Mouse (Mus musculus): ENCODE results near the gene Hoxd3. TPM values are rescaled to one million over a fixed set of nuclear protein-coding genes. Genes with fewer than 3 reads are reported as not detected.

Gene Hoxd3
- polyA plus RNA-seq, 1 experiment from 2014 or later, result not detected

DNA sequence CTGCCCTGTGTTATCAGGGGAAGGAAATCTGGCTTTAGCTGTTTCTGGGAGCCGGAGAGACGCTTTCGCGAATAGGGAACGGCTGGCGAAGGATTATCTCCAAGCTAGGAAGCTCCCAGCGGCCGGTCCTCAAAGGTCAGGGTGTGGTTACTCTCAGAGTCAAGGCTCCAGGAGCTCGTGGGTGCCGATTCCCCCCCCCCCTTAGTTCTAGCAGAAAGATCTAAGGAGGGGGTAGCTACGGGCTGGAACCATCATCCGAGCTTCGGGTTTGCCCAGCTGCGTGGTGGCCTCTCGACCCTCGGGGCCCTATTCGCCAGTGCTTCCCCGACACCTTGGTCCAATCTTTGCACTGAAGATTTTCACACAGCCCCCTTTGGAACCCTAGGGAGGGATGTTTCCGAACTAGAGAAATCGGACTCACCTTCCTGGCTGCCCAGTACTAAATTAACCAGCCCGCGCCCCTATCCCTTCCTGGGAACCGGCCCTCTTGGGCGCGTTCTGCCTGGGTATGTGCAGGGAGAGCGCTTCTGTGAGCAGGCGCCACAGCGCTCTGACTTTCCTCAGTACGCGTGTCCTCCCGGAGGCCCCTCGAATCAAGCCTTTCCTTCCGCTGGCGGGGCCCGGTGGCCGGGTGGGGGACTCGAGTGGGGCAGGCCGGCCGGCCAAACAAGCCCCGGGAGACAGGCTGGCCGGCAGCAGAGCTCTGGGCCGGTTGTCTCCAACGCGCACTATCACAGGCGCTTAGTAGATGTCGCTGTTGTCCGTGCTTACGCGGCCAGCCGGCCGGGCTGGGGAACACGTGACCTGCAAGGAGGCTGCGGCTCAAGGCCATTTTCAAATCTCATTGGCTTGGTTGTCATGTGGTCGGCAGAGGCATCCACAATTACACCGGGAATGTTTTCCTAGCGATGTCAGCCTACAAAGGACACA is 20.4 kb upstream of the Hoxd3 start, which contains the start of gene Hoxd10:
Hoxd10 (plus strand) TSS at position 903 of the 930 bp plus-strand sequence.
- Histone ChIP-seq H3K4me2 (ENCODE audit: low read length) (no peak within 1 kb of the TSS), H3K4me3 (replicated peaks; ENCODE audit: low read length) (no peak within 1 kb of the TSS), H3K4me1 (replicated peaks; ENCODE audit: control insufficient read depth, insufficient read depth, low read length) (0 out of 2 replicates have a peak, but pooled peaks cover 2% of the 10 kb centered on the region), H3K36me3 (ENCODE audit: control insufficient read depth, insufficient read depth) (no peaks in the 10 kb centered on the region), H3K9me3 (ENCODE audit: control insufficient read depth, low read length) (no peaks in the 10 kb centered on the region), H3K27me3 (replicated peaks; ENCODE audit: control insufficient read depth, insufficient read depth, low read length) (peaks cover 86% of the 10 kb centered on the region), H3K27ac (ENCODE audit: low read length) (no peak within 1 kb of the TSS), H3K9ac (replicated peaks; ENCODE audit: low read depth, low read length) (no peak within 1 kb of the TSS)
- under 1% methylated on average over 52 of the region's 56 CpGs for WGBS
- ATAC-seq, result peak; percentile 31; the same call in 1 of the 2 replicates

DNA sequence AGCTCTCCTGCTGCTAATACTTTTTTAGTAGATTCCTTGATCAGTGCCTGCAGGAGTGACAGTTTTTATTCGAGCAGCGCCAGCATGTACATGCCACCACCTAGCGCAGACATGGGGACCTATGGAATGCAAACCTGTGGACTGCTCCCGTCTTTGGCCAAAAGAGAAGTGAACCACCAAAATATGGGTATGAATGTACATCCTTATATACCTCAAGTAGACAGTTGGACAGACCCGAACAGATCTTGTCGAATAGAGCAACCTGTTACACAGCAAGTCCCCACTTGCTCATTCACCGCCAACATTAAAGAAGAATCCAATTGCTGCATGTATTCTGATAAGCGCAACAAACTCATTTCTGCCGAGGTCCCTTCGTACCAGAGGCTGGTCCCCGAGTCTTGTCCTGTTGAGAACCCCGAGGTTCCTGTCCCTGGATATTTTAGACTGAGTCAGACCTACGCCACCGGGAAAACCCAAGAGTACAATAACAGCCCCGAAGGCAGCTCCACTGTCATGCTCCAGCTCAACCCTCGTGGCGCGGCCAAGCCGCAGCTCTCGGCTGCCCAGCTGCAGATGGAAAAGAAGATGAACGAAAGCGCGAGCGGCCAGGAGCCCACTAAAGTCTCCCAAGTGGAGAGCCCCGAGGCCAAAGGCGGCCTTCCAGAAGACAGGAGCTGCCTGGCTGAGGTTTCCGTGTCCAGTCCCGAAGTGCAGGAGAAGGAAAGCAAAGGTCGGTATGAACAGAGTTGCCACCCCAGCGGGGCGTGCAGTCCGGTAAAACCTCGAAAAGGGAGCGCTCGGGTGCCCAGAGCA is 19.5 kb upstream of the Hoxd3 start:
- Histone ChIP-seq H3K4me3 (replicated peaks; ENCODE audit: low read length) (no peak overlapping the region), H3K9ac (replicated peaks; ENCODE audit: low read depth, low read length) (no peak overlapping the region), H3K9me3 (ENCODE audit: control insufficient read depth, low read length) (no peaks in the 10 kb centered on the region), H3K27ac (ENCODE audit: low read length) (no peak overlapping the region), H3K4me2 (ENCODE audit: low read length) (no peak overlapping the region), H3K36me3 (ENCODE audit: control insufficient read depth, insufficient read depth) (no peaks in the 10 kb centered on the region), H3K4me1 (replicated peaks; ENCODE audit: control insufficient read depth, insufficient read depth, low read length) (0 out of 2 replicates have a peak, but pooled peaks cover 2% of the 10 kb centered on the region), H3K27me3 (replicated peaks; ENCODE audit: control insufficient read depth, insufficient read depth, low read length) (peaks cover 85% of the 10 kb centered on the region)
- WGBS, result 4% methylated on average over 35 of the region's 35 CpGs
- no peak for ATAC-seq

DNA sequence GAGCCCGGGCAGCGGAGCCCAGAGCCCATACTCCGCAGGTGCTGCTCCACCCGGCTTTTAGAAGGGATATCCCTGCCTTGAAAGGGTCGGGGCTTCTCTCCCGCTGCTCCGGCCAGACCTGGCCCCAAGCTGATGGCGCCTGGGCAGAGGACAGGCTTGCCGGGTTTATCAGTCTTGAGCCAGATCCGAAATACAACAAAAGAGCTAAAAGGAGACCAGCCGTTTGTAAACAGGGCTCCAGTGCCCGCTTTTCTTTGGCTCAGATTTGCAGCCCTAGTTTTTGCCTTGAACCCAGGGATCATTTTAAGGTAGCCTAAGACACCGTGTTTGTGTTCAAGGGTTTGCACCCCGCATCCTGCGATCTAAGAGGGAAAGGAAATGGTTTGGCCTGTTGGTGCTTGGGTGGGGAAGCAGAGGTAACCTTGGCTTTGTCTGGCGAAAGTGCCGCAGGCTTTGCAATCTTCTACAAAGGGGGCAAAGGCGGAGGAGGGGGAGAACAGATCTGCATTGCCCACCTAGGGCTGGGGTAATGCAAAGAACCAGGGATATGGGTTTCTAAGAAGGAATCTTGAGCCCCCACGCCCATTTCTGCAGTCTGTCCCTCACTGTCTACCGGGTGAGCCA is 18.8 kb upstream of the Hoxd3 start:
- WGBS, result 1% methylated on average over 20 of the region's 20 CpGs
- Histone ChIP-seq H3K27ac (ENCODE audit: low read length) (no peak overlapping the region), H3K27me3 (replicated peaks; ENCODE audit: control insufficient read depth, insufficient read depth, low read length) (peaks cover 85% of the 10 kb centered on the region), H3K9ac (replicated peaks; ENCODE audit: low read depth, low read length) (no peak overlapping the region), H3K36me3 (ENCODE audit: control insufficient read depth, insufficient read depth) (no peaks in the 10 kb centered on the region), H3K9me3 (ENCODE audit: control insufficient read depth, low read length) (no peaks in the 10 kb centered on the region), H3K4me1 (replicated peaks; ENCODE audit: control insufficient read depth, insufficient read depth, low read length) (peaks cover 7% of the 10 kb centered on the region), H3K4me3 (replicated peaks; ENCODE audit: low read length) (no peak overlapping the region), H3K4me2 (ENCODE audit: low read length) (no peak overlapping the region)
- ATAC-seq, result no peak

DNA sequence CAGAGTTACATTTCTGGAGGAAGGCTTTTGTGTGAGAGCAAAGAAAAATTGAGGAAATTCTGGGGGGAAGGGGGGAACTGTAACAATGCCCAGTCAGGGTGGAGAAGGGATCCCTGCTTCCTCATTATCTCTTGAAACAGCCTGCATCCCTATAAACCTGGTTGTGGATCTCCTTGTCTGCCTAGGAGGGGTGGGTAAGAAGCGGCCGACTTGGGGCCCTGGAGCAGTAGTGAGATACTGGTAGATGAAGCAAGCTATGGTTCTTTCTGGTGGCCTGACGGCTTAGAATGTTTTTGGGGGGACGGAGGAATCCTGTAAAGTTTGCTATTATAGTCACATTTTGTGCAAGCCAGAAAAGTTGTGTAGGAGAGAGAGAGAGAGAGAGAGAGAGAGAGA is 18.3 kb upstream of the Hoxd3 start:
- no peak for ATAC-seq

DNA sequence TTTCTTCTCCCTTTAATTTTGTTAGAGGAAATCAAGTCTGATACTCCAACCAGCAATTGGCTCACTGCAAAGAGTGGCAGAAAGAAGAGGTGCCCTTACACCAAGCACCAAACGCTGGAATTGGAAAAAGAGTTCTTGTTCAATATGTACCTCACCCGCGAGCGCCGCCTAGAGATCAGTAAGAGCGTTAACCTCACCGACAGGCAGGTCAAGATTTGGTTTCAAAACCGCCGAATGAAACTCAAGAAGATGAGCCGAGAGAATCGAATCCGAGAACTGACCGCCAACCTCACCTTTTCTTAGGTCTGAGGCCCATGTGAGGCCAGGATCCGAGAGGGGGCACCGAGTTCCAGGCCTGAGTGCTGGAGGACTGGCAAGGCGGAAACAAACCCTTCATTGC is 17.7 kb upstream of the Hoxd3 start:
- peaks cover 86% of the 10 kb centered on the region for H3K27me3 ChIP-seq (replicated peaks; ENCODE audit: control insufficient read depth, insufficient read depth, low read length)
- no peaks in the 10 kb centered on the region for H3K9me3 ChIP-seq (ENCODE audit: control insufficient read depth, low read length)
- H3K4me1 ChIP-seq (replicated peaks; ENCODE audit: control insufficient read depth, insufficient read depth, low read length), result peaks cover 13% of the 10 kb centered on the region
- no peak overlapping the region for H3K4me3 ChIP-seq (replicated peaks; ENCODE audit: low read length)
- under 1% methylated on average over 16 of the region's 16 CpGs for whole genome bisulfite sequencing
- ATAC-seq, result no peak
- no peak overlapping the region for H3K4me2 ChIP-seq (ENCODE audit: low read length)
- no peak overlapping the region for H3K9ac ChIP-seq (replicated peaks; ENCODE audit: low read depth, low read length)
- no peaks in the 10 kb centered on the region for H3K36me3 ChIP-seq (ENCODE audit: control insufficient read depth, insufficient read depth)
- H3K27ac ChIP-seq (ENCODE audit: low read length), result no peak overlapping the region

More for the DNA sequence above, 18.3 kb upstream of the Hoxd3 start:
- H3K4me1 ChIP-seq (replicated peaks; ENCODE audit: control insufficient read depth, insufficient read depth, low read length), result peaks cover 12% of the 10 kb centered on the region
- no peak overlapping the region for H3K9ac ChIP-seq (replicated peaks; ENCODE audit: low read depth, low read length)
- WGBS, result 3% methylated on average over 4 of the region's 4 CpGs
- H3K36me3 ChIP-seq (ENCODE audit: control insufficient read depth, insufficient read depth), result no peaks in the 10 kb centered on the region
- H3K9me3 ChIP-seq (ENCODE audit: control insufficient read depth, low read length), result no peaks in the 10 kb centered on the region
- H3K27ac ChIP-seq (ENCODE audit: low read length), result no peak overlapping the region
- H3K27me3 ChIP-seq (replicated peaks; ENCODE audit: control insufficient read depth, insufficient read depth, low read length), result peaks cover 83% of the 10 kb centered on the region
- no peak overlapping the region for H3K4me2 ChIP-seq (ENCODE audit: low read length)
- H3K4me3 ChIP-seq (replicated peaks; ENCODE audit: low read length), result no peak overlapping the region

DNA sequence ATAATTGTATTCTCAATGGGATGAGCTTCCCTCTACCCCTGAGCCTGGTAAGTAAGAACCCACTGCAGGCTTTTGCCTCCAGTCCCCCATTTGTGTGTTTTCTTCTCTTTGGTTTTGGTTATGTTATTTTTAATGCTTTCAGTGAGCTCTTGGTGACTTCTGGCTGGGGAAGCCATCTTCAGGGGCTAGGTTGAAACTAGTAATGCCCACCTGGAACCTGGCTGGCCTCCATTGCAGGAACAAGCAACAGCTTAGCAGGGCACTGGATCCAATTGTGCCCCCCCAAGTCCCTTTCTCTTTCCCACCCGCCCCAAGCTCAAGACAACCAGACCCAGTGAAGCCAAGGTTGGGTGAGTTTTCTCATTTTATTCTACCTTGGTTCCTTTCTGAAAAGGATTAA is 16.3 kb upstream of the Hoxd3 start:
- 6% methylated on average over 1 of the region's 1 CpGs for WGBS
- no peak for ATAC-seq
- no peak overlapping the region for H3K9ac ChIP-seq (replicated peaks; ENCODE audit: low read depth, low read length)
- H3K9me3 ChIP-seq (ENCODE audit: control insufficient read depth, low read length), result no peaks in the 10 kb centered on the region
- peaks cover 90% of the 10 kb centered on the region for H3K27me3 ChIP-seq (replicated peaks; ENCODE audit: control insufficient read depth, insufficient read depth, low read length)
- no peak overlapping the region for H3K4me3 ChIP-seq (replicated peaks; ENCODE audit: low read length)
- H3K4me1 ChIP-seq (replicated peaks; ENCODE audit: control insufficient read depth, insufficient read depth, low read length), result peaks cover 13% of the 10 kb centered on the region
- no peak overlapping the region for H3K27ac ChIP-seq (ENCODE audit: low read length)
- H3K36me3 ChIP-seq (ENCODE audit: control insufficient read depth, insufficient read depth), result no peaks in the 10 kb centered on the region
- no peak overlapping the region for H3K4me2 ChIP-seq (ENCODE audit: low read length)

DNA sequence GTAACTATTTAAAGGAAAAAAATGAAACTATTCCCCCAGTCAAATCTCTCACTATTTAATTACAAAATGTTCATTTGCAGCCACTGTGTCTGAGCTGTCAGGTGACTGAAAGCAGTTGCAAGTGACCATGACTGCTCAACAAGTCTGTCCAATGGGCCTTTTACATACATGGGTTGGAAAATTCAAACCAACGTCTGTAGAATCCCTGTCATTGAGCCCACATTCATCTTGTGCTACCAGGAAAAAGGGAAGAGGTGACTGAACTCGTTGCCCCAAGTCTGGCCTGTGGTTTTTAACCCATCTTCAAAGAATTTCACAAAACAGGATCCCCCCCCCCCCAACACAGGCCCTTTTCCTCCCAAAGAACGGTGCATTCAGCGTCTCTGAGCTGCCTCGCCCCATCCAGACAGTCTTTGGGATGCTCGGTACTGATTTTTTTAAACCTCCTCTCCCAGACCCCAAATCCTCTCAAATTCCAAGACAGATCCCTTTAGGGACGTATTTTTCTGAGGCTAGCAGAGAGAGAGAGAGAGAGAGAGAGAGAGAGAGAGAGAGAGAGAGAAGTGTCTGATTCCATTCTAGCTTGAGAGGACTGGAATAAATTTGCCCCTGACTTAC is 15.8 kb upstream of the Hoxd3 start:
- H3K4me3 ChIP-seq (replicated peaks; ENCODE audit: low read length), result no peak overlapping the region
- H3K4me1 ChIP-seq (replicated peaks; ENCODE audit: control insufficient read depth, insufficient read depth, low read length), result peaks cover 13% of the 10 kb centered on the region
- H3K27me3 ChIP-seq (replicated peaks; ENCODE audit: control insufficient read depth, insufficient read depth, low read length), result peaks cover 94% of the 10 kb centered on the region
- no peak for ATAC-seq
- H3K36me3 ChIP-seq (ENCODE audit: control insufficient read depth, insufficient read depth), result no peaks in the 10 kb centered on the region
- no peaks in the 10 kb centered on the region for H3K9me3 ChIP-seq (ENCODE audit: control insufficient read depth, low read length)
- no peak overlapping the region for H3K4me2 ChIP-seq (ENCODE audit: low read length)
- H3K9ac ChIP-seq (replicated peaks; ENCODE audit: low read depth, low read length), result no peak overlapping the region
- WGBS, result 0% methylated on average over 7 of the region's 7 CpGs
- H3K27ac ChIP-seq (ENCODE audit: low read length), result no peak overlapping the region

DNA sequence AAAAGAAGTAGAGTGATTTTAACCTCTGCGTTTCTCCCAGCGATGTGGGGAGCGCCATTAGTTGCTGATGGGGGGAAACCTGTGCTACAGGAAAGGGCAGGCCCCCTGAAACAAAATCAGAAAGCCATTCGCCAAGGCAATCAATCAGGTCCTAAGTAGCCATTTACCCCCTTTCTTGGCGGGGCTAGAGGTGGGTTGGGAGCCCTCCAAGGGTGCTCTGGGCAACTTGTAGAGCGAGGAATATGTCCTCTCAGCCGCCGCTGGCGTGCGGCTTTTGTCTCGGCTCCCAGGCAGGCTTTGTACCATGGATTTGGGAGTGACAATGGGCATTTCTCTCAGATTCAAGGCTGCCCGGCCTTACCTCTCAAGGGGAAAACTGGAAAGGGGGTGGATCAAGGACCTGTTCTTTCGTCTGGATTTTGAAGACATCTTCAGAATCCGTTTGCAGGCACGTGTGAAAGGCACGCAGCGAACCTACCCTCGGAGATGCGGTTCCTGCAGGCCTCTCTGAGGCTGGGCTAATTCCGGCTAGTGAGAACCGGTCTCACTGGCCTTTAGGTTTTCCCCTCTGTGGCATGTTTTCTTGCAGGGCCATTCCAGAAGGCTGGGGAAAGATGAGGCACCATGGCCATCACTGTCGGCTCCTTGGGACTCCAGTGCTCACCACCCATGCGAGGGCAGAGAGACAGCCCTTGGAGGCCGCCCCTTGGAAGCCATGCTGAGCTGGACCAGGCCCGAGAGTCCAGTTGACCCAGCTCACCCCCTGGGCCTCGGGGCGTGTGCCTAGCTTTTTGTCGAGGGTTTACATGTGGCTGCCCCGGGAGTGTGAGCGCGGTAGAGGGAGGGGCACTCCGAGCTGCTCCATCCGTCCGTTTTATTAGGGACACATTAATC is 15.0 kb upstream of the Hoxd3 start:
- H3K36me3 ChIP-seq (ENCODE audit: control insufficient read depth, insufficient read depth), result no peaks in the 10 kb centered on the region
- H3K4me3 ChIP-seq (replicated peaks; ENCODE audit: low read length), result no peak overlapping the region
- no peak overlapping the region for H3K4me2 ChIP-seq (ENCODE audit: low read length)
- H3K9me3 ChIP-seq (ENCODE audit: control insufficient read depth, low read length), result no peaks in the 10 kb centered on the region
- no peak overlapping the region for H3K27ac ChIP-seq (ENCODE audit: low read length)
- ATAC-seq, result no peak
- H3K9ac ChIP-seq (replicated peaks; ENCODE audit: low read depth, low read length), result no peak overlapping the region
- H3K4me1 ChIP-seq (replicated peaks; ENCODE audit: control insufficient read depth, insufficient read depth, low read length), result peaks cover 11% of the 10 kb centered on the region
- WGBS, result under 1% methylated on average over 34 of the region's 34 CpGs
- H3K27me3 ChIP-seq (replicated peaks; ENCODE audit: control insufficient read depth, insufficient read depth, low read length), result peaks cover 95% of the 10 kb centered on the region

All from forebrain, embryonic 16.5 days (tissue).